Mouse (Mus musculus): ENCODE measurements around the gene Plxna4.

The Plxna4 gene

DNA sequence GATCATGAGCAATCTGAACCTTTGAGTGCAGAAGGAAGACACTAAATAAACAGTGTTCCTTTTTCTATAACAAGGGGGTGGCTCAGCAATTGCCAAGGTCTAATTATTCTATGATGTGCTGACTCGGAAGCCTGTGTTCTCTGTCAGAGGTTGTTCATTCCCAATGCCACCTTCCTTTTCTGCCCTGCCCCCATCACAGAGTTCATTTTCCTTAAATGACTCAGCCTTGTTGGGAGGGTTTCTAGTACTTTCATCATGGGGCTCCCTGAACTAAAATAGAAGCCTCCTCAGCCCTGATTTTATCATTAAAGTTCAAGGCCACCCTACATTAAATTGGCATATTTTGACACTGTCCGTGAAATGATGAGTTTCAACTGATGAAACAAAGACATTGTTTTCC is 242.0 kb downstream of the Plxna4 start:
- DNase-seq (ENCODE audit: low spot score), result no peak

DNA sequence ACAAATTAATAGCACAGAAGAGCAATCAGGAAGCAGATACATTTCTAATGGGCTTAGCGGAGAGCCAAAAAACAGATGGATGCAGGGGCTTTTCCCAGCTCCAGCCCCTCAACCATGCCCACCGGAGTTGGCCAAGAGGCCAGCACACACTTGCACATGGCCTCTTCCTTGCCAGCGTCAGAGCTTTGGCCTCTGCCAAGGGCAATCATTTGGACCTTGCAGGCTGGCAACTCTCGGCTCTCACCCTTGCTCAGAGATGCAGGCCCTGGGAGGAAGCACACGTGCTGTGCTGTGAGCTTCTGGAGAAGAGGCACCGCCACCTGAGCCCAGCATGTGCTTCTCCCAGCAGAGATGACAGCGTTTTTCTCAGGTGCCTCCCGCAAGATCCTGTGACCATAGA is 245.3 kb downstream of the Plxna4 start:
- no peak for DNase-seq (ENCODE audit: low spot score)

DNA sequence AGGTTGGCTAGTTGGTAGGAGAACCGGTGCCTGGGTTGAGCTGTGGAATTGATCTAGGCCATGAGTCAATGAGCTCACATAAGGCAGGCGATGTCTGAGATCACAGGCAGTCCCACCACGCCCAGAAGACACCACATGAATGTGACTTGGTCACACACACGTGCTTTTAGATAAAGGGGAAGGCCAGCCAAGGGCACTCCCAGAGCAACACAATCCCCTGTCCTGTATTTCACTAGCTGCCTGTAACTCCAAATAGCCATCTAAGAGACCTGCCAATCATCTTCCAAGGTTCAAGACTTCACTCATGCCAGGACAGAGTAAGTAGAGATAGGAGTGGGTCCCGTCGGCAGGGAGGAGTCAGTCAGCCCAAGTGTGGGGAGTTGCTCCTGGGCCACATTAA is 245.7 kb downstream of the Plxna4 start:
- DNase-seq (ENCODE audit: low spot score), result no peak

DNA sequence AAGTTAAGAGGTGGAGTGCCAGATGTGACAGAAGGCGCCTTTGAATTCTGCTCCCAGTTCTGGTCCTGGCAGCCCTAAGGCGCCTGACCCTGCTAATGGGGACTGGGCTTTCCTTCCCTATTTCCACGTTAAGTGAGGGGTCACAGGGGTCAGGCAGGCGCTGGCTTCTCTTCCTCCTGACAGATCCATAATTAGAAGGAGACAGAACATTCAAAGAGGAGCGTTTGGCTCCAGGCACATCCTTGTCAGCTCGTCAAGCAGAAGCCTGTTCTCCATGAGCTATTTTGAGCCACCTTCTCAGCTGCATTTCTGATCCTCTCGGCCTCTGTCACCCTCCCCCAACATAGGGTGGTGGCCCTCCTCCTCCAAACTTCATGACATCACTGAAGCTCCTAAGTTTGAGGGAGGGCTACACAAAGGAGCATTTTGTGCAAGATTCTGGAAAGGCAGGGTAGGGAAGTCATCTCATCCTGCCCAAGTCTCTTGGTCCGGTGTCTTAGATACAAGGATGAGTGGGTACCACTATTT is 249.5 kb downstream of the Plxna4 start:
- DNase-seq (ENCODE audit: low spot score), result no peak

DNA sequence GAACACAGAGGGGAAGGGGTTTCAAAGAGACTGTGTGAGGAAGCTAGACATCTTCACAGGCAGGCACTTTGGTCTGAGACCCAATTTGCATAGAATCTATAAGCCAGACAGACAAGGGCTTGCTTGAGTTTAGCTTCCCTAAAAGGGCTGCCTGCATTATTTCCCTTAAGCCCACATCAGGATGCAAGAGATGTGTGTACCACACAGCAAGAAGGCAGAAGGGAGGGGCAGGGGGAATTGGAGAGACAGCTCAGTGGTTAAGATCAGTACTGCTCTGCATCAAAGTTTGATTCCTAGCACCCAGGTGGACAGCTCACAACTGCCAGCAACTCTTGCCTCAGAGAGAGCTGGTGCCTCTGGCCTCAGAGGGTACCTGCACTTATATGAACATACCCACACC is 256.7 kb downstream of the Plxna4 start:
- no peak for DNase-seq (ENCODE audit: low spot score)

DNA sequence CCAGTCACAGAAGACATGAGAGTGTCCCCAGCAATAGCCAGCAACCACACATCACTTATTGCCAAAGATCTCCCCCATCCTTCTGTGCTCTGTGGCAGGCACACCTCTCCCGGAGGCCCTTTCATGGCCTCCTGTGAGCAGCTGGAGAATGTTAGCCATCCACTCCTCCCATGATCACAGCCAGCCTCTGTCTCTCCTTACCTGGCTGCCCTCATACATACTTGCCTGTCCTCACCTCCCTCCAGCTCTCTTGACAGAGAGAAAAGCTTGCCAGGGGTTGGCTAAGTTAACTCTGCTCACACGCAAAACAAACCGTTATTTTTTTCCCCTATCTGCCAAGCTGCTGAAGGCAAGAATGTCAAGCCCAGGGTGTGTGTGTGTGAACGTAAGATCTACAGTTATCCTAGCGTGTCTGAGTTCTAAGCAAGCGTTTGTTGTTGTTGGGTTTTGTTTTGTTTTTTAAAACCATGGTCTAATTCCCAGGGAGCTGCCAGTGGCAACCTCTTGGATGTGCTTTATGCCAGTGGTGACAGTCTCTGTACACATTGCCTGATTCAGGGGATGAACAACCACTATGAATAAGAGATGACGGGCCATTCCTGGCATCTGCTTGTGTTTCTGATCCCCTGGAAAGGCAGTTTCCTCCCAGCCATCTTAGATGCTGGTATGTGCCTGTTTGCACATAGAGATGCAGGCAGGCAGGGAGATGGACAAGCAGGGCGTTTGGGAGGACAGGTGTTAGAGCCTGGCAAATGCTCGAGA is 257.8 kb downstream of the Plxna4 start:
- no peak for DNase-seq (ENCODE audit: low spot score)

DNA sequence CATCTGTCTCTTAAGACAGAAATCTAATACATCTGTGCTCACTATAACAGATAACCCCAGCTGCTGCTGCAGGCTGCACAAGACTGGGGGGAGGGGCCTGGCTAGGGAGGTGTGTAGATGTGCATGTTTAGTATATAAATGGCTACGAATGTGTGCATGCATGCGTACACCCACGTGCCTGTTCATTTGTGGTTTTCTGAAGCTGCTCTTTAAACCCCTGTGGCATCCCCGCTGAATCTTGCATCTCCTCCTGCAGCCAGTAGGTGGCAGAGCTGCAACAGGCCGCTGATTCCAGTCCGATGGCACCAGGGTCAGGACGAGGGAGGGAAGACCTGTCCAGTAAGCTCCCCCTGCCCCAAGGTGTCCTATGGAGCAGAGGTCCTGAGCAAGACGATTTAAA is 260.0 kb downstream of the Plxna4 start:
- peak; percentile 33 for DNase-seq (ENCODE audit: low spot score)

DNA sequence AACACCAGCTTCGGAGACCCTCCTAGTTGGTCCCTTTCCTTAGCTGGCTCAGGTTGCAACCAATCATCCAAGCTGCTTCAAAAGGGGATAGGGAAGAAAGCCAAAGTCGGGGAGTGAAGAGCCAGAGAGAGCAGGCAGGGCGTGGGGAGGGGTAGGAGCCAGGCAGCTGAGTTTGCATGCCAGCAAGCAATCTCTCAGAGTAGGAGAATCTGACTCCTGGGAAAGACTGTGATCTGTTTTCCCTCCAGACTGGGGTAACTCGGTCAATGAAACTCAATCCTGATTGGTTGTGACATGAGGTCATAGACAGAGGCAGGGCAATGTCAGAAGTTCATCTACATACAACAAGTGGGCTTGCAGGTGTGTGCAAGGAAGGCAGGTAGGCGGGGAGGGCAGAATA is 260.8 kb downstream of the Plxna4 start:
- no peak for DNase-seq (ENCODE audit: low spot score)

DNA sequence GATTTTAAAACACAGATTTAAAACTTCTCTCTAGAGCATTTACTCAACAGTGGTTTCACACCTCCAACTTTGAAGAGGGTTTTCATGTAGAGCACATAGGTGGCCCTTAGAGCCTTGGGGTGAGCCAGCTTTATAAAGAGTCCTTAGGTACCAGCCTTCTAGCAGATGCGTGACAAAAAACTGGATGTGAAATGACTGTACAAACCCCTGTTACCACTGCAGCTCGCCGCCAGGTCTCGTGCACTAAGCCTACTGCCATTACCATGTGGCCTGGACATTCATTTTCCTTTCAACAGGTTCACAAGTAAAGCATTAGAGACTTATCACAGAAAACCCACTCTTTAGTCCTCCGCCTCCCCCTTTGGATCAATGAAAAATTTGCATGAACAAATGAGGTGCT is 261.6 kb downstream of the Plxna4 start:
- DNase-seq (ENCODE audit: low spot score), result no peak

DNA sequence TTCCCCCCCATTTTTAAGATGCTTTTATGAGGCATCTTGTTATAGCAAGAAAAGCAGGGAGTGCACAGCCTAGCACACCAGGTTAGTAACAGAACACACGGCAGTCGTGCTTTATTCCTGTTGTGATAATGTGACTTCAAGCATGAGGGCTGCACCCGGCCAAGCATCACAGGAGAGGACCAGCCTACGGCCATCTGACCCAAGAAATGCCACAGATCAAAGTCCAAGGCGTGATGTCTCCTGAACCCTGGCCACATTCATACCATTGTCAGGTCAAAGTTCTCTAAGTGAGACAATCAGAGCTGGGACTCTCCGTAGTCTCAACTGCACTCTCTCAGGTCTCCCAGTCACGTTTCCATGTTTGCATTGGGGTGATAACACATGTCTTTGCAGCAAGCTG is 262.1 kb downstream of the Plxna4 start:
- no peak for DNase-seq (ENCODE audit: low spot score)

DNA sequence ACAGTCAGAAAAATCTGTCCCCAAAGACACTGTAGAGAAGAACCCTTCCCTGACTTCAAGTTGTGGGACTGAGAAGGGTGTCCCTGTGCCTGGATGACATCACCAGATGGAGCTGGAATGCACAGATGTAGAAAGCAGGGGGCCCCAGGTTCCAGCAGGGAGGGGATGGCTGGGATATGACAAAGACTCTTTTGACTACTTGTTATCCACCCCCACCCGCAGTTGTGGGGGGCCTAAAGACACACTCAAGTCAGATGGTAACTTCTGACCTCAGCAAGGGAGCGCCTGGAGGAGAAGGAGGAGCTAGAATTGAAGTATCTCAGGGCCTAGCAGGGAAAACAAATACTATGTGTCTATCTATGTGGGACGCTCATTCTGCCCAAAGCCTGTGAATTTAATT is 266.8 kb downstream of the Plxna4 start:
- no peak for DNase-seq (ENCODE audit: low spot score)

DNA sequence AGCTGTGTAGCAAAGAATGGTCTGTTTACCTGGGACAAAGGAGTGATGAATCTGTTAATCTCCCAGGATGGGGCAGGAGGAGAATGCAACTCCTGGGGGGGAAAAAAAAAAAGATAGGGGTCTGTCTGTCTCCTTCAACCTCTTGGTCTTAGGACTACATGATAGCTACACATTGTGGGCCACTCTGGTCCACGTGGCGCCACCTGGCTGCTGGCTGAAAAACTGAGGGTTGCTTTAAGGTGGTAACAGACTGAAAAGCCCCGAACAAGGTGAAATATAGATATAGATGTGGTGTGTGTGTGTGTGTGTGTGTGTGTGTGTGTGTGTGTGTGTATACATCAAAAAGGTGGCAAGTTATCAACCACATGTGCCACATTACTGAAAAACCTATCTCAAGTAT is 267.7 kb downstream of the Plxna4 start:
- DNase-seq (ENCODE audit: low spot score), result no peak

DNA sequence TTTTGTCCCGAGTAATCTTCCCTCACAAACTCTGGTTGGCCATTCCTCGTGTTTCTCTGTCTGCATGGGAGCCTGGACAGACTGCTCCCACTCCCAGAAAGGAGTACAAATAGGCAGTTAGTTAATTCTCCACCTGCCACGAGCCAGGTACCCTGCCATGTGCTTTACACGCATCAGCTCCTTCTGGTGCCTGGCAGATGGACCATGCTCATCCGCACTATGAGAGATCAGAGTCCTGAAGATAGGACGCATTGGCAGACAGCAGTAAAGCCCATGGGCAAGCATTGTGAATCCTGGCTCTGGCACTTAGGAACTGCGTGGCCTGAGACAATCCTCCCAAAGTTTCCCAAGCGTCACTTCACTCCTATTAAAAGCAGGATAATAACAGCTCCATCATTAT is 270.5 kb downstream of the Plxna4 start:
- DNase-seq (ENCODE audit: low spot score), result no peak

DNA sequence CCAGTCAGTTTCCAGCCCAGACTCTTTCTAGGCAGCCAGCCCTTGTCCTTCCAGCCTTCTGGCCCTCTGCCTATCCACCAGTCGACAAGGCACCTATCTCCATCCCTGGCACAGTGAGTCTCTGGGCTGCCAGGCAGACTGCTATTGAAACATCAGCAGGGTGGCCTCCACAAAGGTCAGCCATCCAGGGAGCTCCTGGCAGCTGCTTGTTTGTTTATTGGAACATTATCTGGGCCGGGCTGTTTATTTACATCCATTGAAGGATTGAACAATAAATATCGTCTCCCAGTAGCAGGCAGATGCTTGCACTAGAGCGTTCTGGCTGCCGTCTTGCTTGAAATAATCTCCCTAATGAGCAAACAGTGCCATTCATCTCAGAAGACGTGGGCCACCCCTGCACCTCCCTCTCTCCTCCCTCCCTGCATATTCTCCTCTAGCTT is 273.0 kb downstream of the Plxna4 start:
- peak; percentile 38 for DNase-seq (ENCODE audit: low spot score)

DNA sequence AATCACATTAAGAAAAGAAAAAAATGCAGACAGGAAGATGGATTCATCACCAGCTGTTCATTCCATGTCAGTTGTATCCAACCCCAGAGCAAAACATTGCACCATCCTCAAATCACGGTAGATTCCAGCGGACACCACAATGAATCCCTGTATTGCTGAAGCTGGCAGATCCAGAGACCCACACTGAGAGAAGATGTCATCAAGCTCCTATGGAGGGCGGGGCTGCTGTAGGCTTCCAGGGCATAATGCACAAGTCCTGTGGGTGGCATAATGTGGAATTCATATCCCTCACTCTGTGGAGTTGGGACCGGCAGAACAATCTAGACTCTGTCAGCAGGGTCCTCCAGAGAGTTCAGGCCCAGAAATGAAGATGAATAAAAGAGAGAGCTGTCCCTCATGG is 278.8 kb downstream of the Plxna4 start:
- no peak for DNase-seq (ENCODE audit: low spot score)

DNA sequence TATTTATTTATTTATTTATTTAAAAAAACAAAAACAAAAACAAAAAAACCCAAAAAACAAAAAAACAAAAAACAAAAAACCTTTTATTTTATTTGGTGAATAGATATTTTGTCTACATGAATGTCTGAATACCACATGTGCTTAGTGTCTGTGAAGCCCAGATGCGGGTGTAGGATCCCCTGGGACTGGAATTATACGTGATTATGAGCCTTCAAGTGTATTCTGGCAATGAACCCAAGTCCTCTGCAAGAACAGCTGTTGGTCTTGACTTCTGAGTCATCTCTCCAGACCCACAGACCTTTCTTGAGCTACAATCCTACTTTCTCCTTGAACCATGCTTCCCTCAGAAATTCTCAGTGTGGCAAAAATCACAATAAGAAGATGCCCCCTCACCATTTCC is 287.4 kb downstream of the Plxna4 start:
- DNase-seq (ENCODE audit: low spot score), result no peak

DNA sequence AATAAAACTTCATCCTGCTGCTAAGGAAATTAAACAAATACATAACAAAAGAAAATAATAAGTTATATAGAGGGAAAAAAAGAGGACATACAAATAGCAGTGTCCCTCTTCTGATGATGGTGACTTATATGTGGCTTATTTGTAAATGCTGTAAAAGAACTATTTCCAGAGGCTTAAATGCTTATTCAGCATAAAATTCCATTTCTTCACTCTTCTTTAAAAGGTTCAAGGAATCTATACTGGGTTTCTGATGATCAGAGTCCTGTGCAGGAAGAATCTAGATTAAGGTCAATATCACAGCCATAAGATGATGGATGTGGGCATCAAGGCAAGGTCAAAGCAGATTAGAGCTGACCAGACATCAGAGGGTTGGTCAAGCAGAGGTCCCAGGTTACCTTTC is 306.5 kb downstream of the Plxna4 start:
- no peak for DNase-seq (ENCODE audit: low spot score)

DNA sequence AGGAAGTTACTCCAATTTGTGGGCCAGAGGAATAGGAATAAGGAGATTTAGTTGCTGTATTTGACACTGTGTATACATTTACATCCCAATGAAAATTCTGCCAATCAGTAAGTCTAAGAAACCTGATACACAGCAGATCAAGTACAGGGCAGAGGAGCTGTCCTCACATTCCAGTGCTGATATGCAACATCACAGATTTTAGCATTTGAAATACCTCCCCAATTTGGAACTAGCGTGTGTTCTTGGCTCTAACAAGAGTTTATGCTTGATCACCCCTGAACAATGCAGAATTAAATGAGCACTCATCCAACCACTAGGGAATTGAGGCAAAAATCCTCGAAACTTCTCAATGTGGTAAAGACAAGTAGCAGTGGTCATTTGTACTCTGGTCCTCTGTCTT is 307.3 kb downstream of the Plxna4 start:
- no peak for DNase-seq (ENCODE audit: low spot score)

DNA sequence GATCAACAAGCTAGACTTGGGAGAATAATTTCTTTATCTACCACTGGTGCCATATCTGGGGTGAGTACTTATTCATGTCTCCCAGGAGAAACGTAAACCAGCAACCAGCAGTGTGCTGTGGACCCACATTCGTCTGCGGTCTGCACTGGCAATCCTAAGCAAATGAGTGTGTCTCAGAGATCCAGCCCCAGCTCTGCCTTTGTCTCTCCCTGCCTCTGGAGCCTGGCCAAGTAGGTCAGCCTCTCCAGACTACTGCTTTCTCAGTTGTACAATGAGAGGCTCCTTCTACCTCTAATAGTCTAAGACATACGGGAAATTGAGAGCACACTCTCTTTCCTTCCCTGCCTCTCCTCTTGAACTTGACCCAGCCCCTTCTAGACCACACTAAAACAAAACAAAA is 316.5 kb downstream of the Plxna4 start:
- no peak for DNase-seq (ENCODE audit: low spot score)

DNA sequence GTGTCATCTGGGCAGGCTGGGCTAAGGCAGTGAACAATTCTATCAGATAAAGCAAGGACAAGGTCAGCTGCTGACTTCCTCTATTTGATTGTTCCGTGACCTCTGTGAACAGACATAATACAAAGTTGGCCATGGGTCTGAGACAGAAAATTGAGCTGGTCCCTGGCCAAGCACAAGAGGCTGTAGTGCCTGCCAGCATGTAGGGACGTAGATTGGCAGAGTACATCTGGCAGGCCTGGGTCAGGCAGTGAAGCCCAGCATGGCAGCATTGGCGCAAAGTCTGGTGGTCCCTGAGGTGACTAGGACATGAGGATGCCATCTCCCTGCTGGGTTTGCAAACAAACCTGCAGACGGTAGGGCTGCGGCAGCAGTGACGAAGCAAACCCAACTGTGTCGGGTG is 321.9 kb downstream of the Plxna4 start:
- no peak for DNase-seq (ENCODE audit: low spot score)

DNA sequence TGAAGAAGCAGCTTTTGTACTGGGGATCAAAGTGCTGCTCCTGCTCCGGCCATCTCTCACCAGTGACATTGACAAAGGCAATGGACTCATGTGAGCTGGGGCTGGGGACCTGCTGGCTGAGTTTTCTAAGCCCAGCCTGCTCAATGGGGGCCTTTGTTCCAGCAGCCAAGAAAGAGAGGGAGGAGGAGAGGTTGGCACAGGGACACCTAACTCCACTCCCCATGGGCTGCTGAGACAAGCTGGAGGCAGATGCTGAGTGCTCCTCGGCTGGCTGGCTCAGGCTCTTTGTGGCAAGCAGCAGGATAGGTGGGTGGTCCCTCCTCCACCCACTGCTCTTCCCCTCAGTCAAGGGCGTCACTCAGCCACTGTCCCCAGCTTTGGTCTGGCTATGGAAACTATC is 326.7 kb downstream of the Plxna4 start:
- no peak for DNase-seq (ENCODE audit: low spot score)

DNA sequence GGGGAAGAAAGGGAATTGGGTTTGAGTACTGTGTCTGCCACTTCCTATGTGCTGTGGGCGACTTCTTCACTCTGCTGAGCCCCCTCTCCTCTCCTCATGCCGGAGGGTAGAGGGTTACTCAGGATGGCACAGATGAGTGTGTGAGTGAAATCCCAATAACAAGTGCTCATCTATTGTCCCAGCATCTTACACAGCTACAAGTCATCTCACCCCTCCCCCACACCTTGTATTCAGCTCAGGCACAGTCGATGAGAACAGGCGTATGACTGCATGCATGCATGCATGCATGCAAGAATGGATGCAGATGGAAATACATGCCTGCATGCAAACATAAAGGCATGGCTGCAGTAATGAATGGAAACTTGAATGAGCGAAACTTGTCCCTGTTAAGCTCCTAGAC is 327.7 kb downstream of the Plxna4 start:
- no peak for DNase-seq (ENCODE audit: low spot score)

DNA sequence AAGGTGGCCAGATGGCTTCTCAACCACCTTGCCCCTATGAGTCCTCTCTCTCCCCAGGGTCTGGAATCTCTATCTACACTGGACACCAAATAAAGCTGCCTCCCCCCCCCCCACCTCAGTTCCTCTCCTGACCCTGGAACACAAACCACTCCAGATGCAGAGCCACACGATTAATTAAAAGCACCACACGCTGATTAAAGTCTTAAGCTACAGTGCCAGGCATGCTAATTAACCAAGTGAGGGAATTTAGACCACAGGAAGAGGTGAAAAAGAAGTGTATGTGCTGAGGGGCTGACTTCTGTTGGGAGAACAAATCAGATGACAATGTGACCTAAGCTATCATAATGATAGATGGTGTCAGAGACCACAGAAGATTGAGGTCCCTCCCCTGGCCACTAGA is 332.8 kb downstream of the Plxna4 start:
- DNase-seq (ENCODE audit: low spot score), result no peak

DNA sequence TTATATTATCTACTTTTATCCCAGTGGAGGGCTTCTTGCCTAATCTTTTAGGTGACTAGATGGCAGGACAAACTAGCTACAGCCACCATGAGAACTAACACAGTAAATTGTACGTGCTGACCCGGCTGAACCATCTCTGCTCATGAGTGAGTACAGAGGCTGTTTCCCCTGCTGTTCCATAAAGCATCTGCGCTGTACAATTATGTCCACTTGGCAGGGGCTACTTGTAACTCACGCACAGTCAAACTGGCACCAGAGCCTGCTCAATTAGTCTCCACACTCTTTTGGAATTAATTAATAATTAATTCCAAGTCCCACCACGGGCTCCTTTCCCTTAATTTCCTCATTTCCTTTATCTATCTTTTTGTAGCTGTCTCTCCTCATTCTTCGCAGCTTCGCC is 335.8 kb downstream of the Plxna4 start:
- no peak for DNase-seq (ENCODE audit: low spot score)

All from ovary, adult 18-20 months (tissue).